ENCODE assay signal across 25 mouse cellular contexts in the genomic region with DNA sequence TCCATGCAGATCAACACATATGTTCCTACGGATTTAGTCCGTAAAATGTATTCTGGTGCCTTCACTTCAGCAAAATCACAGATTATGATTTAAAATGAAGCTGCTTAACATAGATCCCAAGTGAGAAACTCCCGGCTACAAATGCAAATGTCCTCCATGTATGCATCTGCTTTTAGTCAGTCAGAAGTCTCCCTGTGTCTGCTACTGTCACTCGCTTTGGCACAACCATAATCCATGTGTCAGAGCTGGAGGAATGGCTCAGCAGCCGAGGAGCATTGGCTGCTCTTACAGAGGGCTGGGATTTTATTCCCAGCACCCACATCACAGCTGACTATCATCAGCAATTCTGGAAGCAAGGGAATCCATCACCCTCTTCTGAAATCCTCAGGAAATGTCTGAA. TPM values are rescaled to one million over a fixed set of nuclear protein-coding genes. Genes with fewer than 3 reads are reported as not detected.
"Had no signal": no experiment of that assay in that cellular context is flagged by ENCODE, and none has a peak within 500 bp of the region (broad histone marks: within the 10 kb centered on the region; RNA-seq: fewer than 3 reads in every experiment).

No protein-coding gene starts in this region.

- DNase-seq: gastrocnemius, adult 2 months; gastrocnemius, postnatal 10 days; gastrocnemius, postnatal 25 days; heart, adult 2 months; heart, postnatal 4 days; kidney, adult 18-20 months; kidney, adult 8-10 months; kidney, postnatal 10 days; kidney, postnatal 25 days; kidney, postnatal 4 days; liver; liver, embryonic 13.5 days had no signal

- ATAC-seq: hindbrain, embryonic 16.5 days; inflammation-experienced regulatory T-cells, adult 6 months; intestine, embryonic 15.5 days; intestine, postnatal 0 days had no signal

RNA-seq across cellular contexts. Expression of a gene that starts 58.1 kb away (rescaled TPM):
- total RNA-seq: gastrocnemius, adult 2 months; gastrocnemius, postnatal 10 days; gastrocnemius, postnatal 25 days; gastrocnemius, postnatal 4 days; granulocyte monocyte progenitor cell, adult 5-6 weeks; heart, adult 2 months; heart, postnatal 25 days; heart, postnatal 4 days; layer of hippocampus, adult 2 months; layer of hippocampus, postnatal 10 days; layer of hippocampus, postnatal 25 days; left cerebral cortex, adult 2 months; left cerebral cortex, postnatal 10 days; left cerebral cortex, postnatal 36 days had no signal
